Mouse (Mus musculus) midbrain, embryonic 12.5 days (tissue): Measurements from ENCODE around the gene St6galnac1. TPM values are rescaled to one million over a fixed set of nuclear protein-coding genes. Genes with fewer than 3 reads are reported as not detected.
"Not testable (repeated sequence)": the region's sequence is repeated elsewhere in the genome, so short reads cannot be mapped to it uniquely, and the experiment has no call there.

Experiments used
- ATAC-seq: fragments of 200-750 bp; cut with Nextera tagmentation; 2 replicates; pipeline ENCODE4 v1.8.0; 2017; ENCODE audit warnings: low read depth, moderate TSS enrichment, moderate library complexity; ENCODE audit not compliant: low FRiP score
- H3K27ac ChIP-seq: fragments of 300-500 bp; sonication (generic); replicated peaks from 2 replicates; pipeline ENCODE4 v1.5.1; 2016; ENCODE audit warnings: mild to moderate bottlenecking
- H3K27me3 ChIP-seq: fragments of 300-500 bp; sonication (generic); 2 replicates; pipeline ENCODE4 v1.6.1; 2016; ENCODE audit warnings: mild to moderate bottlenecking
- H3K36me3 ChIP-seq: fragments of 300-500 bp; sonication (generic); 2 replicates; pipeline ENCODE4 v1.6.1; 2016
- H3K4me1 ChIP-seq: fragments of 300-500 bp; sonication (generic); 2 replicates; pipeline ENCODE4 v1.6.1; 2016
- H3K4me2 ChIP-seq: fragments of 300-500 bp; sonication (generic); replicated peaks from 2 replicates; pipeline ENCODE4 v1.6.1; 2016; ENCODE audit warnings: mild to moderate bottlenecking, moderate library complexity
- H3K4me3 ChIP-seq: fragments of 300-500 bp; sonication (generic); 2 replicates; pipeline ENCODE4 v1.5.1; 2016; ENCODE audit warnings: mild to moderate bottlenecking
- H3K9ac ChIP-seq: fragments of 300-500 bp; sonication (generic); replicated peaks from 2 replicates; pipeline ENCODE4 v1.6.1; 2016; ENCODE audit warnings: mild to moderate bottlenecking, moderate library complexity
- H3K9me3 ChIP-seq: fragments of 300-500 bp; sonication (generic); 2 replicates; pipeline ENCODE4 v1.6.1; 2016; ENCODE audit warnings: mild to moderate bottlenecking
- WGBS: fragments of 180-500 bp; shearing (Covaris S2); methylation state at CpG from one replicate; pipeline ENCODE4 v1.1.7; 2016; 5-methylcytosine and 5-hydroxymethylcytosine counted together
- polyA plus RNA-seq: library from polyadenylated mRNA; unstranded; fragments of >200 nt; fragmentation: Nextera tagmentation; extraction: Ambion mirVana; gene quantifications from 2 replicates; pipeline ENCODE4 v1.2.1, GENCODE M21; 2016

The St6galnac1 gene
- polyA plus RNA-seq = not detected in 2 replicates

DNA sequence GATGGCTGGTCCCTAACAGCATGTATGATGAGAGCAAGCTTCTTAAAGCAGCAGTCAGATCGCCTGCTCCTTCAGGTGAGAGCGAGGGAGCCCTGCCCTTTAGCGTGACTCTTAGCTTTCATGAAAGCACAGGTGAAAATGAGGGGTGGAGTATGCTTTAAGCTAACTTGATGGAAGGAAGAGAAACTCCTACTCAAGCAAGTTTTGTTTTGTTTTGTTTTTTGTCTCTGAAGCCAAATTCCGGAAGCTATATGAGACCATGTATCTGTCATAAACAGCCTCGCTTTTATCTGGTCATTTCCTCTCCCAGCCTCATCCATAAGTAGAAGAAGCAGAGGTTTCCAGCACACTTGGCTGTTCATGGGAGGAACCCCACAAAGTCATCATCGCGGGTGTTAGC lies at the start of gene St6galnac1:
TSS of gene St6galnac1 (minus strand) at position 101 of the 400 bp plus-strand sequence.
- Histone ChIP-seq H3K4me1 (no peaks in the 10 kb centered on the region), H3K36me3 (no peaks in the 10 kb centered on the region), H3K4me3 (no peak within 1 kb of the TSS), H3K27me3 (no peaks in the 10 kb centered on the region), H3K9ac (no peak within 1 kb of the TSS), H3K4me2 (no peak within 1 kb of the TSS), H3K27ac (no peak within 1 kb of the TSS), H3K9me3 (no peaks in the 10 kb centered on the region)
- 91% methylated on average over 7 of the region's 7 CpGs for WGBS
- ATAC-seq = no peak

DNA sequence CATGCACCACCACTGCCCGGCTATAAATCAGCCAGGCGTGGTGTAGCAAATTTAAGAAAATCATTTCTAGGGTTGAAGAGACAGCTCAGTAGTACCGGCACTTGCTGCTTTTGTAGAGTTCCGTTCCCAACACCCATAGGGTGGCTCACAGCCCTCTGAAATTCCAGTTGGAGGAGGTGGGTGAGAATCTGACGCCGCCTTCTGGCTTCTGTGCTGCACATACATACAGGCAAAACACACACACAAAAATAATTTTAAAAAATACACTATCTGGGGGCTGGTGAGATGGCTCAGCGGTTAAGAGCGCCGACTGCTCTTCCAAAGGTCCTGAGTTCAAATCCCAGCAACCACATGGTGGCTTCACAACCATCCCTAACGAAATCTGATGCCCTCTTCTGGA lies 48.6 kb upstream of the St6galnac1 start:
- H3K9me3 ChIP-seq, H3K4me3 ChIP-seq, H3K27me3 ChIP-seq, H3K27ac ChIP-seq, H3K9ac ChIP-seq, H3K4me2 ChIP-seq, H3K36me3 ChIP-seq, ATAC-seq: not testable (repeated sequence)
- peaks cover 57% of the 10 kb centered on the region for H3K4me1 ChIP-seq
- 98% methylated on average over 10 of the region's 10 CpGs for WGBS

DNA sequence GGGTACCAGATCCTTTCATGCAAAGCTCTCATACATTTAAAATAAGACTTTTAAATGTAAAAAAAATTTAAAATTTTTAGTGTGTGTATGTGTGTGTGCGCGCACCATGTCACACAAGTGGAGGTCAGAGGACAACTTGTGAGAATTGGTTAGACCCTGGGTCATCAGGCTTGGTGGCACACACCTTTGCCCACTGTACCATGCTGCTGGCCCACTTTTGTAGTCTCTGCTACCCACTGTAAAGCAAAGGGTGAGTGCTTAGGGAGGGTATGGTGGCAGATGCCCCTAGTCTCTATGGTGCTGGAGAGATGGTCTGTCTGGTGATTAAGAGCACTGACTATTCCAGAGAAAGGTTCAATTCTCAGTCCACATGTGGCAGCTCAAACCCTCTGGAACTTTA lies 47.9 kb upstream of the St6galnac1 start:
- Histone ChIP-seq H3K27ac (no peak overlapping the region), H3K9ac (no peak overlapping the region), H3K27me3 (no peaks in the 10 kb centered on the region), H3K36me3 (no peaks in the 10 kb centered on the region), H3K4me2 (no peak overlapping the region), H3K4me1 (peaks cover 54% of the 10 kb centered on the region), H3K4me3 (no peak overlapping the region), H3K9me3 (no peaks in the 10 kb centered on the region)
- ATAC-seq = no peak
- 100% methylated on average over 2 of the region's 2 CpGs for WGBS

DNA sequence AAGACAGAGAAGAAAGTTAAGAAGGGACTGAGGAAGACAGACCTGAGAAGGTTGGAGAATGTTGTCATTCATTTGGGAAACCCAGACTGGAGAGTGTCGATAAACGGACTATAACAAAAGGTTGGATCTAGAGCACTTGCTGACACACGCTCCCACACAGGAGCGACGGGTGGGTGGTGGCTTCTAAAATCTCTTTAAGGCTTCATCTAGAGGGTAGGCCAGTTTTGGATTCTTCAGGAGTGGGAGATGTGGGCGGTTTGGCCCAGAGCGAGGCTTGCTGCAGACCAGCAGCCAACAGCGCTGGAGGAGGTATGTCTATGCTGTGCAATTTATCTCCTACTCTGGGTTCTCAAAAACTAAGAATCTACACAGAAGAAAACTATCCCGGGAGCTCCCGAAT lies 47.3 kb upstream of the St6galnac1 start:
- Histone ChIP-seq H3K9me3 (no peaks in the 10 kb centered on the region), H3K36me3 (no peaks in the 10 kb centered on the region), H3K9ac (no peak overlapping the region), H3K27me3 (no peaks in the 10 kb centered on the region), H3K4me2 (no peak overlapping the region), H3K4me1 (peaks cover 48% of the 10 kb centered on the region), H3K4me3 (no peak overlapping the region), H3K27ac (no peak overlapping the region)
- 92% methylated on average over 10 of the region's 10 CpGs for WGBS
- ATAC-seq = no peak

- 52% methylated on average over 10 of the region's 10 CpGs for WGBS
- no peak overlapping the region for H3K9ac ChIP-seq
- H3K4me1 ChIP-seq = peaks cover 44% of the 10 kb centered on the region
- ATAC-seq = no peak
- no peaks in the 10 kb centered on the region for H3K36me3 ChIP-seq
- no peak overlapping the region for H3K4me2 ChIP-seq
- H3K27me3 ChIP-seq = no peaks in the 10 kb centered on the region
- H3K9me3 ChIP-seq = no peaks in the 10 kb centered on the region
- no peak overlapping the region for H3K4me3 ChIP-seq
- no peak overlapping the region for H3K27ac ChIP-seq
These were observed 46.9 kb upstream of the St6galnac1 start for GRCm38 (mm10) chr11:116822215-116822614.

DNA sequence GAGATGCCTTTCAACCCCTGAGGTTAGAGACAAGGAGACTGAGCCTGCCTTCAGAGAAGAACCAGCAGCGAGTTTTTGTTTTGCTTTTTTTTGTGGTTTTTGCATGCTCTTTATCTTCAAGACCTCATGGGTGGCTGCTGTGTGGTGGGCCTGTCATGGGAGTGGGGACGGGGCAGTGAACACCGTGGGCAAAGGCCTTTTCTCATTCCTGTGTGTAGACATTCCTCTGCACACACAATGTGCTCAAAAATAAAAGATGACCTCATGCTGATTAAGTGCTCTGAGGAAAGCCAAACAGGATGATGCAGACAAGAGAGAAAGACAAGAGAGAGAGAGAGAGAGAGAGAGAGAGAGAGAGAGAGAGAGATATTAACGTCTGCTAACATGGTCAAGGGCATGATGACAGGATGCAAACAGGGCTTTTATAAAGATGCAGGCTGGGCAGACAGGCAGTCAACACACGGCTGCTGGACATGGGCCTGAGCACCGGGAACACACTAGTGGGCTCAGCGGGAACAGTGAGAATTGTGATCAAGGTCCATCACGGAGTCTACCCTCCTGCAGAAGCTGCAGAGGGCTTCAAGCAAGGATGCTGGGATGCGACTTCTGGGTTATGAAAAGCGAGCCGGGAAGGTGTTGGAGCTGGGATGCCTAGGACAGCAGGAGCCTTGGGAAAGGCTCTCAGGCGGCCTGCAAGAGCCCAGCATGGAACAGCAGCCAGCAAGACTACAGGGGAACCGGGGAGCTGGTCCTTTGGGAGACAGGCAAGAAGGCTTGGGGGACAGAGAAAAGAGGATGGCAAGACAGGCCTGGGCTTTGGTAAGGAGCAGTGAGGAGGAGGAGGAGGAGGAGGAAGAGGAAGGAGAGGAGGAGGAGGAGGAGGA lies 46.0 kb upstream of the St6galnac1 start:
- no peaks in the 10 kb centered on the region for H3K9me3 ChIP-seq
- no peaks in the 10 kb centered on the region for H3K36me3 ChIP-seq
- no peak overlapping the region for H3K4me3 ChIP-seq
- no peak for ATAC-seq
- no peak overlapping the region for H3K4me2 ChIP-seq
- H3K27me3 ChIP-seq = no peaks in the 10 kb centered on the region
- H3K4me1 ChIP-seq = peaks cover 35% of the 10 kb centered on the region
- 52% methylated on average over 13 of the region's 13 CpGs for WGBS
- peak overlapping the region; percentile 5; the same call in 1 of the 2 replicates for H3K27ac ChIP-seq
- no peak overlapping the region; the same call in 1 of the 2 replicates for H3K9ac ChIP-seq

- no peak overlapping the region for H3K27ac ChIP-seq
- peaks cover 33% of the 10 kb centered on the region for H3K4me1 ChIP-seq
- no peaks in the 10 kb centered on the region for H3K36me3 ChIP-seq
- H3K9me3 ChIP-seq = no peaks in the 10 kb centered on the region
- H3K4me2 ChIP-seq = no peak overlapping the region
- no peak overlapping the region for H3K4me3 ChIP-seq
- no peak overlapping the region for H3K9ac ChIP-seq
- H3K27me3 ChIP-seq = no peaks in the 10 kb centered on the region
- 95% methylated on average over 5 of the region's 5 CpGs for WGBS
- no peak for ATAC-seq
These were observed 44.8 kb upstream of the St6galnac1 start for GRCm38 (mm10) chr11:116819932-116820593.

DNA sequence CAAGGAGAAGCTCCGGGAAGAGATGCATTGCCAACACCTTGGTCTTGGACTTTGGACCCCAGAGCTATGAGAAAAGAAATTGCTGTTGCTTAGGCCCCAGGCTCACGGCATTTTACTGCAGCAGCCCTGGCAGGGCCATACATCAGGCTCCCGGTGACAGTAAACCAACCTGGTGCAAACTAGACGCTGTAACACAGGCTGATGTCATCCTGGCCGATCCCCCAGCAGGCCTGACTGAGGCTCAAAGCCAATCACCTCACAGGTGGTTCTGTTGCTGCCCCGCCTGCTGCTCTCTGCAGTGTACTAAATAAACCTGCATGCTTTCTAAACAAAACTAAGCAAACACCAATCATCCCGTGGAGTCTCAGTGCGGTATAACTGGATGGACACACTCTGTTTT lies 43.4 kb upstream of the St6galnac1 start:
- 81% methylated on average over 8 of the region's 8 CpGs for whole genome bisulfite sequencing
- no peaks in the 10 kb centered on the region for H3K27me3 ChIP-seq
- H3K9me3 ChIP-seq = no peaks in the 10 kb centered on the region
- H3K4me3 ChIP-seq = no peak overlapping the region
- ATAC-seq = no peak
- H3K27ac ChIP-seq = no peak overlapping the region
- no peak overlapping the region for H3K9ac ChIP-seq
- H3K36me3 ChIP-seq = no peaks in the 10 kb centered on the region
- H3K4me1 ChIP-seq = peaks cover 44% of the 10 kb centered on the region
- H3K4me2 ChIP-seq = no peak overlapping the region

- H3K4me1 ChIP-seq = peaks cover 54% of the 10 kb centered on the region
- ATAC-seq = no peak
- no peak overlapping the region for H3K27ac ChIP-seq
- no peaks in the 10 kb centered on the region for H3K27me3 ChIP-seq
- H3K4me3 ChIP-seq = no peak overlapping the region
- WGBS = 89% methylated on average over 5 of the region's 5 CpGs
- no peak overlapping the region for H3K9ac ChIP-seq
- no peak overlapping the region for H3K4me2 ChIP-seq
- no peaks in the 10 kb centered on the region for H3K9me3 ChIP-seq
- no peaks in the 10 kb centered on the region for H3K36me3 ChIP-seq
These were observed 42.3 kb upstream of the St6galnac1 start for GRCm38 (mm10) chr11:116817567-116817966.

- Histone ChIP-seq H3K36me3 (no peaks in the 10 kb centered on the region), H3K4me1 (peaks cover 54% of the 10 kb centered on the region), H3K4me3 (no peak overlapping the region), H3K9me3 (no peaks in the 10 kb centered on the region), H3K27ac (no peak overlapping the region), H3K4me2 (no peak overlapping the region), H3K9ac (no peak overlapping the region), H3K27me3 (no peaks in the 10 kb centered on the region)
- 84% methylated on average over 5 of the region's 5 CpGs for WGBS
- ATAC-seq = no peak
These were observed 41.5 kb upstream of the St6galnac1 start for GRCm38 (mm10) chr11:116816769-116817168.

- Histone ChIP-seq H3K4me3 (no peak overlapping the region), H3K4me1 (peaks cover 60% of the 10 kb centered on the region), H3K9ac (0 out of 2 replicates have a peak overlapping the region, but pooled peaks have one; percentile 47), H3K9me3 (no peaks in the 10 kb centered on the region), H3K27ac (peak overlapping the region; percentile 98), H3K4me2 (peak overlapping the region; percentile 55; the same call in 1 of the 2 replicates), H3K36me3 (no peaks in the 10 kb centered on the region), H3K27me3 (no peaks in the 10 kb centered on the region)
- 19% methylated on average over 7 of the region's 7 CpGs for WGBS
- ATAC-seq = no peak
These were observed 39.6 kb upstream of the St6galnac1 start for GRCm38 (mm10) chr11:116814884-116815415.
